19 mouse cellular contexts compared by ENCODE assay signal in genomic region chr5:75878361-75878760, GRCm38 (mm10).
DNase-seq lines count a peak whose midpoint lies in the region; ATAC-seq and TF ChIP-seq lines count a peak whose summit lies in the region.
"Had no signal": no experiment of that assay in that cellular context is flagged by ENCODE, and none has a peak within 500 bp of the region (broad histone marks: within the 10 kb centered on the region; RNA-seq: fewer than 3 reads in every experiment).

No protein-coding gene starts in this region.

- no peak for ATAC-seq in kidney, embryonic 14.5 days (ENCODE audit: low FRiP score, low TSS enrichment)
- ATAC-seq in midbrain, embryonic 11.5 days (ENCODE audit: low FRiP score) = no peak
- ATAC-seq: inflammation-experienced regulatory T-cells, adult 6 months; midbrain, embryonic 15.5 days had no signal

- H3K27ac ChIP-seq in kidney, embryonic 14.5 days (ENCODE audit: low read depth, low read length) = no peak overlapping the region
- no peak overlapping the region for H3K27ac ChIP-seq in midbrain, embryonic 11.5 days (ENCODE audit: low read depth, low read length)
- no peak overlapping the region for H3K27ac ChIP-seq in midbrain, embryonic 10.5 days (replicated peaks)
- H3K27ac ChIP-seq: embryonic facial prominence, embryonic 15.5 days; forebrain, embryonic 10.5 days; hindbrain, embryonic 10.5 days; left cerebral cortex, adult 2 months; limb, embryonic 13.5 days; liver, embryonic 15.5 days; midbrain, embryonic 15.5 days had no signal

- no peak overlapping the region for H3K9ac ChIP-seq in kidney, embryonic 14.5 days (ENCODE audit: low read depth, low read length)
- H3K9ac ChIP-seq in midbrain, embryonic 11.5 days (ENCODE audit: low read length) = no peak overlapping the region
- H3K9ac ChIP-seq: embryonic facial prominence, embryonic 15.5 days; limb, embryonic 13.5 days; liver, embryonic 15.5 days; midbrain, embryonic 15.5 days had no signal

- H3K36me3 ChIP-seq in kidney, embryonic 14.5 days (ENCODE audit: control insufficient read depth, insufficient read depth, low read length) = no peaks in the 10 kb centered on the region
- no peaks in the 10 kb centered on the region for H3K36me3 ChIP-seq in midbrain, embryonic 11.5 days (ENCODE audit: control insufficient read depth, insufficient read depth, low read length)
- H3K36me3 ChIP-seq in midbrain, embryonic 10.5 days = no peaks in the 10 kb centered on the region
- H3K36me3 ChIP-seq: embryonic facial prominence, embryonic 15.5 days; forebrain, embryonic 10.5 days; hindbrain, embryonic 10.5 days; limb, embryonic 13.5 days; liver, embryonic 15.5 days; midbrain, embryonic 15.5 days had no signal

- no peaks in the 10 kb centered on the region for H3K27me3 ChIP-seq in kidney, embryonic 14.5 days (ENCODE audit: control insufficient read depth, insufficient read depth, low read length)
- H3K27me3 ChIP-seq in midbrain, embryonic 11.5 days (ENCODE audit: control insufficient read depth, insufficient read depth, low read length) = no peaks in the 10 kb centered on the region
- H3K27me3 ChIP-seq in midbrain, embryonic 10.5 days (ENCODE audit: low read depth, poor library complexity, severe bottlenecking) = no peaks in the 10 kb centered on the region
- H3K27me3 ChIP-seq: embryonic facial prominence, embryonic 15.5 days; limb, embryonic 13.5 days; liver, embryonic 15.5 days; midbrain, embryonic 15.5 days had no signal

- no peaks in the 10 kb centered on the region for H3K9me3 ChIP-seq in kidney, embryonic 14.5 days (ENCODE audit: control insufficient read depth, low read length)
- no peaks in the 10 kb centered on the region for H3K9me3 ChIP-seq in midbrain, embryonic 11.5 days (ENCODE audit: control insufficient read depth, low read length)
- 0 out of 2 replicates have a peak, but pooled peaks cover 5% of the 10 kb centered on the region for H3K9me3 ChIP-seq in midbrain, embryonic 10.5 days (replicated peaks)
- H3K9me3 ChIP-seq: embryonic facial prominence, embryonic 15.5 days; forebrain, embryonic 10.5 days; liver, embryonic 15.5 days; midbrain, embryonic 15.5 days had no signal

- DNase-seq in kidney, adult 11 months = peak; percentile 28
- peak; percentile 10 for DNase-seq in midbrain, embryonic 11.5 days (ENCODE audit: low spot score, missing footprints)
- DNase-seq in midbrain, embryonic 10.5 days (ENCODE audit: low spot score) = no peak
- peak; percentile 48 for DNase-seq in brain, embryonic 14.5 days (ENCODE audit: low read depth)
- DNase-seq in kidney, postnatal 36 days = peak; percentile 57 to 61
- no peak for DNase-seq in cerebellum, postnatal 14 days
- no peak for DNase-seq in right cerebral cortex, postnatal 36 days (ENCODE audit: low spot score in 2 of 2)
- DNase-seq: cerebellum, adult 9-11 months; embryo, embryonic 11 days; right cerebral cortex, adult 18-20 months had no signal

- H3K4me2 ChIP-seq in kidney, embryonic 14.5 days (replicated peaks; ENCODE audit: low read depth, low read length) = no peak overlapping the region
- H3K4me2 ChIP-seq in midbrain, embryonic 11.5 days = no peak overlapping the region
- H3K4me2 ChIP-seq: embryonic facial prominence, embryonic 15.5 days; limb, embryonic 13.5 days; liver, embryonic 15.5 days; midbrain, embryonic 15.5 days had no signal

- no peak overlapping the region for H3K4me3 ChIP-seq in kidney, embryonic 14.5 days (ENCODE audit: low read length)
- no peak overlapping the region for H3K4me3 ChIP-seq in midbrain, embryonic 11.5 days (ENCODE audit: low read depth, low read length)
- H3K4me3 ChIP-seq in midbrain, embryonic 10.5 days = no peak overlapping the region
- H3K4me3 ChIP-seq: embryonic facial prominence, embryonic 15.5 days; forebrain, embryonic 10.5 days; hindbrain, embryonic 10.5 days; left cerebral cortex, adult 2 months; limb, embryonic 13.5 days; liver, embryonic 15.5 days; midbrain, embryonic 15.5 days had no signal

- 0 out of 2 replicates have a peak, but pooled peaks cover 8% of the 10 kb centered on the region for H3K4me1 ChIP-seq in kidney, embryonic 14.5 days (ENCODE audit: control insufficient read depth, insufficient read depth, low read length)
- H3K4me1 ChIP-seq in midbrain, embryonic 11.5 days (ENCODE audit: control insufficient read depth, insufficient read depth, low read length) = no peaks in the 10 kb centered on the region
- H3K4me1 ChIP-seq in midbrain, embryonic 10.5 days = peaks cover 4% of the 10 kb centered on the region; the same call in 1 of the 2 replicates
- H3K4me1 ChIP-seq: liver, embryonic 15.5 days; midbrain, embryonic 15.5 days had no signal

- 72% methylated on average over 8 of the region's 8 CpGs for WGBS in kidney, embryonic 14.5 days
- WGBS in midbrain, embryonic 11.5 days = 88% methylated on average over 8 of the region's 8 CpGs
- WGBS in midbrain, embryonic 10.5 days = 86% methylated on average over 8 of the region's 8 CpGs

- TF ChIP-seq CTCF in brain, embryonic 14.5 days (IDR thresholded peaks at IDR 0.05; ENCODE audit: borderline replicate concordance, extremely low read depth, insufficient read depth, insufficient read length) = no peak

- no peak for TF ChIP-seq POLR2A in brain, embryonic 14.5 days (IDR thresholded peaks at IDR 0.05; ENCODE audit: borderline replicate concordance, extremely low read depth, insufficient read depth, insufficient read length, poor library complexity, severe bottlenecking)

Comparison
In these comparisons a context has a peak if more than half of its experiments do, and no peak if none do; other contexts are left out.
1. DNase-seq: peak in kidney, adult 11 months (single experiment), midbrain, embryonic 11.5 days (single experiment), brain, embryonic 14.5 days (single experiment) and kidney, postnatal 36 days (2 of 2); none in midbrain, embryonic 10.5 days (single experiment), cerebellum, postnatal 14 days (0 of 2) and right cerebral cortex, postnatal 36 days (0 of 2).